Mouse (Mus musculus) CH12.LX (cell line): ENCODE measurements around the gene Klk1b5.

Experiments used
- CHD2 ChIP-seq: IDR thresholded peaks from 2 replicates; pipeline ENCODE4 v1.6.1; 2011; ENCODE audit warnings: low read length, improper control_type of control experiment
- CTCF ChIP-seq, 2 experiments: IDR thresholded peaks in 1 of 2; conservative IDR thresholded peaks in 1 of 2; 2 replicates each; pipeline ENCODE4 v1.5.1; 2011 to 2012; ENCODE audit warnings: low read depth in 2 of 2, low read length in 2 of 2, improper control_type of control experiment in 1 of 2, inconsistent platforms in 1 of 2, mild to moderate bottlenecking in 1 of 2, moderate library complexity in 1 of 2
- E2F4 ChIP-seq: IDR thresholded peaks from 2 replicates; pipeline ENCODE4 v1.6.1; 2011; ENCODE audit warnings: low read depth, low read length, improper control_type of control experiment; ENCODE audit not compliant: insufficient replicate concordance
- ELF1 ChIP-seq: IDR thresholded peaks from 2 replicates; pipeline ENCODE4 v1.6.1; 2014; ENCODE audit warnings: low read depth, mild to moderate bottlenecking, inconsistent platforms, low read length, improper control_type of control experiment
- EP300 ChIP-seq: IDR thresholded peaks from 2 replicates; pipeline ENCODE4 v1.6.1; 2011; ENCODE audit warnings: low read length, improper control_type of control experiment
- GABPA ChIP-seq: IDR thresholded peaks from 2 replicates; pipeline ENCODE4 v1.6.1; 2012; ENCODE audit warnings: low read depth, low read length, improper control_type of control experiment, inconsistent platforms; ENCODE audit not compliant: insufficient replicate concordance
- JUND ChIP-seq: conservative IDR thresholded peaks from 2 replicates; pipeline ENCODE4 v1.6.1; 2011; ENCODE audit warnings: low read depth, low read length, improper control_type of control experiment
- MAFK ChIP-seq: IDR thresholded peaks from 2 replicates; pipeline ENCODE4 v1.6.1; 2011; ENCODE audit warnings: low read length, improper control_type of control experiment; ENCODE audit not compliant: insufficient replicate concordance
- NRF1 ChIP-seq: IDR thresholded peaks from 2 replicates; pipeline ENCODE4 v1.6.1; 2014; ENCODE audit warnings: low read depth, mild to moderate bottlenecking, inconsistent platforms, low read length, improper control_type of control experiment, moderate library complexity
- POLR2A ChIP-seq: IDR thresholded peaks from 2 replicates; pipeline ENCODE4 v1.6.1; 2011; ENCODE audit warnings: low read depth, mild to moderate bottlenecking, improper control_type of control experiment, low read length
- RAD21 ChIP-seq: IDR thresholded peaks from 2 replicates; pipeline ENCODE4 v1.6.1; 2011; ENCODE audit warnings: low read depth, mild to moderate bottlenecking, low read length, improper control_type of control experiment, moderate library complexity
- RCOR1 ChIP-seq: conservative IDR thresholded peaks from 2 replicates; pipeline ENCODE4 v1.6.1; 2012; ENCODE audit warnings: low read depth, mild to moderate bottlenecking, inconsistent platforms, low read length, improper control_type of control experiment
- USF1 ChIP-seq: IDR thresholded peaks from 2 replicates; pipeline ENCODE4 v1.6.1; 2014; ENCODE audit warnings: low read depth, mild to moderate bottlenecking, inconsistent platforms, low read length, improper control_type of control experiment

- TF ChIP-seq CTCF (conservative IDR thresholded peaks at IDR 0.05 in 1 of 2, IDR thresholded peaks at IDR 0.05 in 1 of 2; ENCODE audit: low read depth in 2 of 2, low read length in 2 of 2) (no peak), GABPA (no peak), JUND (no peak), EP300 (no peak), ELF1 (no peak), POLR2A (no peak), RCOR1 (no peak), USF1 (no peak), RAD21 (no peak), MAFK (no peak), CHD2 (no peak), NRF1 (no peak), E2F4 (no peak)
These were observed 25.0 kb downstream of the Klk1b5 start for GRCm38 (mm10) chr7:44240712-44241111.
